Mouse (Mus musculus) monocyte, adult 2 months (primary cell): ENCODE results near the gene Utrn.

Source experiments
- DNase-seq, 2 experiments: peaks; one replicate each; pipeline ENCODE4 v3.0.0; 2022; ENCODE audit warnings: low spot score in 2 of 2, low read depth in 1 of 2

The Utrn gene

DNA sequence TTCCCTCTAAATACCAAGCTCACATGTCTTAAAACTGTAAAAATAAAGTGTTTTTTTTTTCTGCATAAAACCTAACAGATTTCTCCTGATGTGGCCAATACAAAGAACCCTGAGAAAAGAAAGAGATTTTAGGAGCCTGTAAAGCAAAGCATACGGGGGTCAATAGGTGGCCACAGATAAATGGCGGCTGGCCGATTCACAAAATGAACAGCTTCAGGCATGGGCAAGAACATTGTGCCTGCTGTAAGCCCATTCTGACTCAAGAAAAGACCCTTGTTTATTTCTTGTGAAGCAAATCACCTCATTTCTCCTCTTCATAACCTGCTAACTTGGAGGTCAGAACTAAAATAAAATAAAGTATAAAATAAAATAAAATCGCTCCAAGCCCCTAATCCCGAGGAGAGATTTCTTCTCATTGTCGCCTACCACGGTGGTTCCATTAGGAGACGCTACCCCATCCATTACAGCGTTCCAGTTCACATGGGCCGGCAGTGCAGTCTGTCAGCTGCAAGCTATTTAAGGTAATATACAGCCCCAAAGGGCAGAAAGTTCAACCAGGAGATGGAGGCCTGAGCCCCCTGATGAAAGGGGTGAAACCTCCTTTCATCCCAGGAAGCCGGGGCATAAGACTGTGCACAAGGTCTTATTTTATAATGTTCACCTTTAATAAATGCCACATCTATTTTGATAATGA, 316.8 kb downstream of the Utrn start:
- no peak for DNase-seq

DNA sequence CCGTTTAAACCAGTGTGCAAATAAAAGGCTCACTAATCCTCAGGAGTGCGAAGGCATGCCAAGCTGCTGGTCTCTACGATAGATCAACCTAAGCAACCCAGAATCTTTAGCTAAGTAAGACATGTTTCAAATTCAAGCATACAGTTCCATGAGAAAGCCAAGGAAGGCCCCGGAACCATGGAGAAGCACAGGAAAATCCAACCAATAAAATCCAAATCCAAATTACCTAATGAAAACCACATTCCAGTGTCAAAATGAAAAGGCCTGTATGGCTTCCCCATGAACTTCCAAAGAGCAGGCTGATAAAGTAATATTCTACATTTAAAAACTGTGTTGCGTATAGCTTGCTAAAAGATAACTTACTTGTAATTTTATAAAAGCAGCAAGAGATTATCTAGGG, 317.4 kb downstream of the Utrn start:
- no peak for DNase-seq

DNA sequence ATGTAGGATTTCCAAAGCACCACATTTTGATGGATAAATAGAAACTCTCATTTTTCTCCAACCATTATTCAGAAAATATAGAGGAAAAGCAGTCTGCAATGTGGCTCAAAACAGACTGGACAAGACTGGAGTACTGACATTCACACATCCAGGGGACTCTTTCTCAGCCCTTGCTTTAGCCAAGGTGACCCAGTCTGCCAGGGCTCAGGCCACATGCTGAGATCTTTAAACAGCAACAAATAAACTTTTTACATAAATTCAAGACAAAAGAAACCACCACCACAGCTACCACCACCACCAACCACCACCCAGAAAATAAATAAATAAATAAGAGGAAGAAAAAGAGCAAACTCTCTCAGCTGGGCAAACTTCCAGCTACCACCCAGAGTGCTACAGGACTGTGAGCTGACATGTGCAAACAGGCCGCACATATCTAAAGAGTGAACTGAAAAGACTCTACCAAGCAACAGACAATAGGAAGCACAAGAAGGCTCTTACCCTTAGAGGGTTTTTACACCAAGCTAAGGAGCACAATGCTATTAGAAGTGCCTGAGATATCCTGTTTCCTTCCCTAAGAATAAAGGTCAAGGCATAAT, 319.1 kb downstream of the Utrn start:
- DNase-seq = no peak

DNA sequence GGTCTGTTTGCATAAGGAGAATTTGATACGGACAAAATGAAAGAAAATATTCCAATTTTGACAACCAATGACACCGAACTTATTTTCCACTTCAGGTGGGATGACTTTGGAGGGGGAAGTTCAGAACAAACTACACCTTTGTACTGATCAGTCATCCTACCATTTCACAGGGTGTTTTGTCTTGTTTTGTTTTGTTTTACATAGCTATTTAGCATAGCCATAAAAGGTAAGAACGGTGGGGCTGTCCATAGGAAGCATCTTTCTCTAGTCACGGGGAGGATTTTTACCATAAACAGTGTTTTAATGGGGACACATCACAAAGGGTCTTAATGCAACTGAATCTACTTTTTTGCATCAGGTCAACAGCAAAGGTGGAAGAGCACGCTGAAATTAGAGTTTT, 319.9 kb downstream of the Utrn start:
- DNase-seq = no peak

DNA sequence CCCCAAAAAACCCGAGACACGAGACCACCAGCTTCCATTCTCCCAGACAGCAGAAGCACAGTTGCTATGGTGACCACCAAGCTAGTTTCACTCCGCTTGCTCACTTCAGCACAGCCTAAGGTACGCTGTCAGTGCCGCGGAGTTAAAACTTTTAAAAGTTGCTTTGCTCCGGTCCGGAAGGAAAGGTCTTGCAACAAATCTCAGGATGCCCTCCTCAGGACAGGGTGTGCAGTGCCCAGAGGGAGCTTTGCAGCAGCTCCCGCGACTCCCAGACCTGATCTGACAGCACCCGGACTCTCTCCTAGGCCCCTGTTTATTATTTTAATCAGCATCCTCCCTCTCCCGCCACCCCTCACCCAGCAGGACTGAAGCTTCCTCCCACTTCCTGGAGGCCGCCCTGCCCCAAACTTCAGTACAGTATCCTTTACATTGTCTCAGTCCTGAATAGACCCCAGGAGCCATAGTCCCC, 320.5 kb downstream of the Utrn start:
- DNase-seq = no peak

DNA sequence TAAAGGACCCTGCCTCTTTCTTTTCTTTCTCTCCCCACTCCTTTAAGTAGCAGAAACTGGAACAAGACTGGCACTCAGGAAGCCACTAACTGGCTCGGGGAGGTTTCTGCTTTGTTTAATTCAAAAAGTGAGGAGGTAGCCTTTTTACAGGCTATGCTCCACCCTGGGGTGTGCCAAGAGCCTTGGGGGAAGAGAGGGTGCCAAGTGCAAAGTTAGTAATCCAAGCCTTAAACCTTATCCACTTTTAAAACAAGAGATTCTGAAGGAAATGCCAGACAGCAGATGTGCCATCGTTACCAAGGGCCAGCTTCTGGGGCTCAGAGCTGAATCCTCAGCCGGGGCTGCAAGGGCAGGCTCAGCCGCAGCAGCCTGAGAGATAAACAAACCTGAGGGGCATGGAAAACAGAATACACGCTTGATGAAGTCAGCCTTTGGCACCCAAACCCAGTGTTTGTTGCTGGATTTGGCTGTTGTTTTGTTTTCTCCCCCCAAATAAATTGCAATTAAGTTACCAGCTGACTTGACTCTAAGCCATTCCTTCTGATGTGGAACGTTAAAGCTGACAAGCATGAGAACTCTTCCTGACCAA, 322.0 kb downstream of the Utrn start:
- DNase-seq = no peak

DNA sequence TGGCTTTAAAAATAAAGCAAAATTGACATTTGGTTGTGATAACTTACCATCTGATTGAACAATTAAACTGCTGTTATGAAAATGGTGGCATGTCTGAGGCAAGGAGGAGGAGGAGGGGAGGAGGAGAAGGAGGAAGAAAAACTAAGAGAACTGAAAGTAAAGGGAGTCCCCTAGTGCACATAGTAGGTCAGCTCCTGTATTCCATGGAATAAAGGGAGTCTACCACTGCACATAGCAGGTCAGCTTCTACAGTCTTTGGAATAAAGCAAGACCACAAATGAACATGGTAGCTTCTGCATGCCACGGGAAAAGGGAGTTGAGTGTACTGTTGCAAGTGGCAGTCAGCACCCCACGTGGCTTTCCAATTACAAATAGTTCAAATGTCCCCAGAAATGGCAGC, 323.7 kb downstream of the Utrn start:
- DNase-seq = no peak

DNA sequence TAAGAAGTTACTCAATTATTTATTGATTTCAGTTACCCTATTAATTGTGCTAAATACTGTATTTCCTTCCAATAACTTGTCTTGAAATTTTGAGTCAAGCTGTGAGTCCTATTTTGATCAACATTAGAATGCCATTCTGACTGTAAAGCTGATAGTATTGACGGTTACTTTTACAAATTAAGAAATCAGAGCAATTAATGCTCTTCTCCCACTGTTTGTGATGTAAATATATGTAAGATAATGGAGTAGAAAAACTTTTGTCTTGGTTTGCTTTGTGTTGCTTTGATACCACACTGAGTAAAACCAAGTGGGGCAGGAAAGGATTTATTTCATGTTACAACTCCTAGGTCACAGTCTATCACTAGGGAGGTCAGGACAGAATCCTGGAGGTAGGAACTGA, 327.4 kb downstream of the Utrn start:
- DNase-seq = no peak

DNA sequence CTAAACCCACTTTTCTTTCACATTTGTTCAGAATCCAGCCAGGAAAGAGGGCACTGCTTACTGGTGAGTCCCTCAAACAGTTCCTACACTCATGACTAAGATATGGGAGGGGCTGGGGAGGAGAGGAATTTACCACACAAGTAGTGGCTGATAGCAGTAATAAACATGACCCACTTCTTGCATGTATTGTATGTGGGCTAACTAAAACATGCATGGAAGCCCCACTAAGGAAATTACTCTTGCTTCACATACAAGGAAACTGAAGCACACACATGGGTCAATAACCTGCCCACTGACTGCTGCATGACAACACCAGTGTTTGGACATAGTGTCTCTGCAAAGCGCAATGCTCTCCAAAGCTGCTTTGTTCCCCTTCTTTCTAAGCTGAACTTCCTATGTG, 333.9 kb downstream of the Utrn start:
- no peak for DNase-seq

DNA sequence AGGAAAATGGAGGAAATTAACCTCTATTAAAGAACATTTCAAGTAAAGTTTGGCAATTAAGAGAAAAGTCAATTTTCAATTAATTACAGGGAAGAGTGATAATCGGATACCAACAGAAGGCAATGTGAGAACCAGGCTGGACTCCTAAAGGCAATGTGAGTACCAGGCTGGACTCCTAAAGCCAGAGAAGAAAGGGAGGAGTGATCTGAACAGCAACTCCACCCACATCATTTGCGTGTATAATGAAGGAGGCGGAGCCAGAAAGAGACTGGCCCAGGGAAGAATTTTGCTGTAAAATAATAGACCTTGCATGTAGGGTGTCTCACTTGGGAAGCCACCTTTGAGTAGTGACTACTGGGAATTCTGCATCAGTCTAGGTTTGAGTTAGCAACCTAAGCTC, 334.4 kb downstream of the Utrn start:
- DNase-seq = no peak

DNA sequence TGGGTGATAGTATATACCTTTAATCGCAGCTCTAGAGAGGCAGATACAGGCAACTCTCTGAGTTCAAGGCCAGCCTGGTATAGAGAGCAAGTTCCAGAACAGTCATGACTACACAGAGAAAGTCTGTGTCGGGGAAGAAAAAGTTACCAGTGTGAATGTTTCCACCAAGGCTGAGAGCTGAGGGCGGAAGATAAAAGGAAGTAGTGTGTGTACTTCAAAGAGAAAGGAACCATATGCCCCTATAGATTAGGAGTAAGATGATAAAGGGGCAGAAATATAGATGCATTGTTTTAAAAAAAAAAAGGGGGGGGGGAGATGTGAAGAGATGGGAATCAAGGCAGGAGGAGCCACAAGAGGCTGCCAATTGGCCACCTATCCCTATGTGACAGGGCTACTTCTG, 334.9 kb downstream of the Utrn start:
- DNase-seq = no peak

DNA sequence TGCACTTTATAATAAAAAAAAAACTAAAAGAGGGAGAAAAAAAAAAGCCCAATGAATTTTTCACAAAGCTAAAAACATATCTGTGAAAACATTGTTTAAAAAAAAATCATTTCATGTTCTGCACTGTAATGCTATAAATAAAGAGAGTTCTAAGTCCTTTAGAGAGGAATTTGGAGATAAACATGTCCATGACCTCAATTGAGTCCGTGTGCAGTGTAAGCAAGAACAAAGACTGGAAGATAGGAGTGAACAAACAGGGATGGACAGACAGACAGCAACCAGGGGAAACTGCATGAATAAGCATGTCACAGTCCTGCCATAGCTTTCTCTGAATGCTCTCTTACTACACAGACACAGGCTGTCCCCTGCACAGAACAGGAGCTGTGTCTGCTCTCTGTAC, 347.1 kb downstream of the Utrn start:
- no peak for DNase-seq

DNA sequence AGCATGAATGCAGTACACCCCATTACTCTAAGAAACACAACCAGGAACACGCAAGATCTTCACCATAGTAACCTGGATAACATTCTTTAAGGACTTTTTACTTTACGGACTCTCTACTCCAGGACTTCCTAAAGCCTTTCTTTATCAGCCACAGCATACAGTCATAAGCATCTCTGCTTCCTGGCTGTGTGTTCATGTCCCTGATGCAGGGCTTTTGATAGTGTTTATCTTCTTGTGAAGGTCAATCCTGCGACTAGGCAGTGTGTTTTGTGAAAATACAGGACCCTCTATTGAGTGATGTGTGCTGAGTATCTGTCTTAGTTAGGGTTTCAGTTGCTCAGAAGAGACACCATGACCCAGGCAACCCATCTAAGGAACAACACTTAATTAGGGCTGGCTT, 351.0 kb downstream of the Utrn start:
- DNase-seq = no peak

DNA sequence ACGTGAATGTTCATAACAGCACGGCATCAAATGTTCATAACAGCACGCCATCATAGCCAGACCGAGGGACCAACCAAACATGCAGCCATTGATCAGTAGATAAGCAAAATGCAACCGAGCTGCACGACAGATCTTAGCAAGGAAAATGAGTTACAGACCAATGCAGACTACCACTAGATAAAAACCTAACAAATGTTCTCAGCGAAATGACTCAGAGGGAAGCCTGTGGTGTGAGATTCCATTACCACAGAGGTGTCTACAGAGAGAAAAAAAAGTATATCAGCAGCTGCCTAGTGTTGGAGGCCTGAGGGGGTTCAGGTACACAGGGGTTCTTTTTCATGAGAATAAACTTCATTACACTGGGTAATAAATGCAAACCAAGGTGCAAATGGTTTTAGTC, 363.6 kb downstream of the Utrn start:
- no peak for DNase-seq

DNA sequence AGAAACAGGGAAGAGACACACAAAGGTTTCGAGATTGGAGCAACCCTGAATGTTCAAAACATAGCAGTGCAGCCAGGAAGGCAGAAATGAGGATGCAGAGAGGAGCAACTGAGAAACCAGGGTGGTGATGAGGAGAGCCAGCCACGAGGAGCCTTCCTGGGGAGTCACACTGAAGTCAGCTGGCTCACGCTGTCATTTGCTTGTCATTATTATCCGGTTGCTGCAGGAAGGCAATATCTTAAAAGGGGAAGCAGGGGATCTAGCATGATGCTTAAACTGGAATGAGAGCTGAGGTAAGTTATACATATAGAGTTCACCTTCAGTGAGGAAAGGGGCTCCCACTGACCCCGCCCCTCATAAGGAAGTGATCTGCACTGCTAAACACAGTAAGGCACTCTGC, 368.7 kb downstream of the Utrn start:
- no peak for DNase-seq

DNA sequence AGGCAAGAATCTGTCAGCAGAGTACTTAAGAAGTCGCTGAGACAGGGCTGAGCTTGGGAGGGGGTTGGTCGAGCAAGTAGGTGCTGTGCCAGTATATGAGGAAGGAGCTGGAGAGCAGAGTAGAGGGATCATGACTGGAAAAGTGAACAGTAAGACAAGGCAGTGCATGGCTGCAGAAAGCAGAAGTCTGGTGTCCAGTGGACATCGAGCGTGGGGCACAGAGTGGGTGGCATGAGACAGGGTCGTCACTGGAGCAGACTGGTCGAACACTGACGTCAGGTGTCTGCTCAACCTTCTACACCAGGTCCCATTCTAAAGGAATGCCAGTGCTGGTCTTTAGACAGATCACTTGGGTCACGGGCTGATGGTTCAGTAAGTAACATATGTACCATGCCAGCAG, 371.6 kb downstream of the Utrn start:
- DNase-seq = no peak

DNA sequence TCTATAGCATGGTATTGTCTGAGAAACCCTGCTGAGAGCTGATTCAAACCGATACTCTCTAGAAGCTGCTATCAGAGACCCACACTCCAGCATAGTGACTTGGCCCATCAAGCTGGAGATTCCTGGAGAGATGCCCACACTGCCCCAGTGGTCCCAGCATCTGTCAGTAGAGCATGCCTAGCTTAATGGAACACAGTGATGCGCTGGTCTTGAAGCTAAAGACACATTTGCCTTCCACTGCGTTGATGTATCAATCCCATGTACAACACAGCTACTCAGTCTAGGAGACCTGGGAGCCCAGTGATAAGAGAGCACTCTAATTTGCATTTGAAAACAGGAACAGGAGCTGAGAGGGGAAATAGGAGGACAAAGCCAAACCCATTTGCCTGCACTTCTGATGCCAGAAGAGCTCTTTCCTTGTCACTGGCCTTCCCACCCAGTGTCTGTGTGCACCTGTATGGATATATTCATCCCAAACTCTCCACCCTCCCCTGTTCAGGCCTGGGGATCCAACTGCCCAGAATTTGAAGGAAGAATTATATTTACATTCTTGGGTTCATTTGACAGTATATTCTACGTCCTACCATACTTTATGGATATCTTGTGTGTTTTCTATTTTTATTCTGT, 379.5 kb downstream of the Utrn start:
- no peak for DNase-seq

DNA sequence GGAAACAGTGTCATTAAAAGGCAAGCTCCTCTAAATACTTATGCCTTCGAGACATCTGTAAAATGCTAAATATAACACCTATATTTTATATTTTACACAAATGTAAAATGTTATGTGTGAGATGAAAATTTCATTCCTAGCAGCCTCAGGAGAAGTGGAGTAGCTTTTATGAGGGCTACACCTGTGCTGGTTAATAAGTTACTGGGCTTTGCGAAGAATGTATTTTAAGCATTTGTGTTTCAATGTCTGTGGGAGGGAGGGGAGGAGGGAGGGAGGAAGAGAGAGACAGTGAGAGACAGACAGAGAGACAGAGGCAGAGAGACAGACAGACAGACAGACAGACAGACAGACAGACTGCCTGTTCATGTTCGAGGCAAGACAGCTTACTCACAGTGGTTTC, 380.6 kb downstream of the Utrn start:
- no peak for DNase-seq

DNA sequence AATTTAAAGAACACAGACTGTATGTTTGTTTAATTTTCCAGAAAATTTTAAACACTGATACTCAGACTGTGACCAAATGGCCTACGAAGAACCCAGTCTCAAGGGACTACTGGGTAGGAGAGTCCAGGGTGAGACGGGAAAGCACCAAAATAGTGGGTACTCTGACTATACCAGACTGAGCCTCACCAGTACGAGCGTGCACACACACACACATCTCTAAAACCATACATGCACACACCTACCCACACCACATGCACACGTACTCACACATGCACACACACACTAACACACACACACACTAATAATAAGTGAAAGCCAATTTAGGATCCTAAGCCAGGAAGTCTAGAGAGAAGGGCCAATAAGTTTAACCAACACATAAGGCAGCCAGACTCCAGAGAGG, 381.0 kb downstream of the Utrn start:
- no peak for DNase-seq

DNA sequence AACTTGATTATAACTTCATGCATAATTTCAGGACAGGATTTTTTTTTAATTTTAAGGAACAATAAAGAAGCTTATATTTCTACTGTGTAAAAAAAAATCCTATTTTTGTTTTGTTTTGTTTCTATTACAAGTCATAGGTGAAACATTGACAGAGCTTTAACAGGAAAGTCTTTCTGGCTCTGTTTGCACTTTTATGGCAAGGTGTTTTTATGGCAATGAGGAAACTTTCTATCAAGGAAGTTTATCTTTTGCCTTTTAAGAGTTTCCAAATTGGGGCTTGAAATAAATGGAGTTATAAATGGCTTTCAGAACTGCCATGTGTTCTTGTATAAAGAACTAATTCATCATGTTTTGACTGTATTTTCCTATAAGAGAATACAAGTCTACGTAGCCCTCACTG, 385.7 kb downstream of the Utrn start:
- DNase-seq = no peak

DNA sequence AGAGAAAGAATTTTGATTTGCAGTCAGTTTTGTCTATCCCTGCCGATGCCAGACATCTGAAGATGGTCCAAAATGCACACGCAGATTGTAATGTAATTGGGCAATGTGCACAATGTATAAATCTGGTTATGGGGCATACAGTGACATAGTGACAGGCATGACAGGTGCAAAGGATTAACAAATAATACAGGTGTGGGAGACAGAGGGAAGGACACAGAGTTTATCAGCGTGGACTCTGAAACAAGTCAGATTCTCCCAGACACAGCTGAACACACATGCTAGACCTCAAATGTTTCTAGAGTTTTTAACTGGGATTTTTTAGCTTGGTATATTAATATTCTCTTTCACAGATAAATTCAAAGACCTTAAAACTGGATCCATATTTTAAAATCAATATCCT, 386.2 kb downstream of the Utrn start:
- DNase-seq = no peak

DNA sequence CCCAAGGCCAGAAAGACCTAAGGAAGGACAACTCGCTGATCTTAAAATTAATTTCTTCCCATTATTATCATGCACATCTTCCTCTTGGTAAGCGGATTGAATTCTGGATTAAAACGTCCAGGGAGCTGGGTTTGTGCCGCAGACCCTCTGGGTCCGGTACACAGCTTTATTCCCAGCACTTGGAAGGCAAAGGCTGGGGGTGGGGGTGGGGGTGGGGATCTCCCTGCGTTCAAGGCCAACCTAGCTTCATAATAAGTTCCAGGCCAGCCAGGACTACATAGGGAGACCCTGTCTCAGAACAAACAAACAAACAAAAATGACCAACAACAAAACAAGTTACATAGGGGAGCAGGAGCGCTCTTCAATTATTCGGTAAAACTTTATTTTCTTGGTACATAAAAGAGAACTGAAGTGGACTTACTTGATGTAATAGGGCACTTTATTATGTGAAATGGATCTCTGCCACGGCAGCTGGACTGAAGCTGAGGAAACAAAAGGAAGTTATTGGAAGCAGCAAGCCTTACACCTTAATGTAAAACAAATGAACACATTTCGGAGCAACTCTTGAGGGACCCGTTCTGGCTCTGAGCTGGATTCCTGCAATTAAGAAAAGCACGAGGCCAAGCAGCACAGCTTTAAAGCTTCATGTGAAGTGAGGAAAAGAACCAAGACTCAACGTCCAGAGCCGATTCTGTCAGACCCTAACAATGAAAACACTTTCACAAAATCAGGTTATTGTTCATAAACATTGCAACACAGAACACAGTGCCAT, 394.1 kb downstream of the Utrn start:
- DNase-seq = no peak
